Mouse (Mus musculus) embryonic facial prominence, embryonic 11.5 days (tissue): Measurements from ENCODE around the gene Csnk1g1. TPM values are rescaled to one million over a fixed set of nuclear protein-coding genes. Genes with fewer than 3 reads are reported as not detected.

Experiments
- ATAC-seq: fragments of 200-750 bp; cut with Nextera tagmentation; replicated peaks from 2 replicates; pipeline ENCODE4 v1.8.0; 2017; ENCODE audit warnings: low read depth; ENCODE audit not compliant: insufficient number of reproducible peaks, low FRiP score, low TSS enrichment
- DNase-seq: peaks from one replicate; pipeline ENCODE4 v3.0.0-alpha.2; 2015; ENCODE audit warnings: low spot score
- H3K27ac ChIP-seq: fragments of 300-500 bp; sonication (generic); replicated peaks from 2 replicates; pipeline ENCODE4 v1.5.1; 2014; ENCODE audit warnings: mild to moderate bottlenecking, low read depth, low read length, control low read depth
- H3K27me3 ChIP-seq: fragments of 300-500 bp; sonication (generic); 2 replicates; pipeline ENCODE4 v1.6.1; 2014; ENCODE audit warnings: mild to moderate bottlenecking, low read length, moderate library complexity, mixed read lengths; ENCODE audit not compliant: control insufficient read depth, insufficient read depth
- H3K36me3 ChIP-seq: fragments of 300-500 bp; sonication (generic); replicated peaks from 2 replicates; pipeline ENCODE4 v1.6.1; 2014; ENCODE audit warnings: low read depth, mild to moderate bottlenecking, low read length, moderate library complexity, mixed read lengths; ENCODE audit not compliant: control insufficient read depth, insufficient read depth
- H3K4me1 ChIP-seq: fragments of 300-500 bp; sonication (generic); 2 replicates; pipeline ENCODE4 v1.6.1; 2014; ENCODE audit warnings: low read length, mixed read lengths; ENCODE audit not compliant: control insufficient read depth, insufficient read depth
- H3K4me2 ChIP-seq: fragments of 300-500 bp; sonication (generic); 2 replicates; pipeline ENCODE4 v1.6.1; 2014; ENCODE audit warnings: low read depth, mild to moderate bottlenecking, control low read depth, low read length, moderate library complexity
- H3K4me3 ChIP-seq: fragments of 300-500 bp; sonication (generic); 2 replicates; pipeline ENCODE4 v1.5.1; 2014; ENCODE audit warnings: low read depth, low read length, control low read depth
- H3K9ac ChIP-seq: fragments of 300-500 bp; sonication (generic); replicated peaks from 2 replicates; pipeline ENCODE4 v1.6.1; 2014; ENCODE audit warnings: mild to moderate bottlenecking, control low read depth, low read length
- H3K9me3 ChIP-seq: fragments of 300-500 bp; sonication (generic); replicated peaks from 2 replicates; pipeline ENCODE4 v1.6.1; 2016; ENCODE audit warnings: mild to moderate bottlenecking, low read length, inconsistent platforms, mixed read lengths; ENCODE audit not compliant: control insufficient read depth
- WGBS: fragments of 180-500 bp; shearing (Covaris S2); extraction: QIAGEN DNeasy Blood & Tissue Kit; methylation state at CpG from one replicate; pipeline ENCODE4 v1.1.7; 2014; 5-methylcytosine and 5-hydroxymethylcytosine counted together
- polyA plus RNA-seq: library from polyadenylated mRNA; unstranded; fragments of >200 nt; fragmentation: Nextera tagmentation; extraction: Ambion mirVana; gene quantifications from 2 replicates; pipeline ENCODE4 v1.2.1, GENCODE M21; 2014

Gene Csnk1g1
- polyA plus RNA-seq, 1 experiment from 2014 or later, result 17.3 TPM

DNA sequence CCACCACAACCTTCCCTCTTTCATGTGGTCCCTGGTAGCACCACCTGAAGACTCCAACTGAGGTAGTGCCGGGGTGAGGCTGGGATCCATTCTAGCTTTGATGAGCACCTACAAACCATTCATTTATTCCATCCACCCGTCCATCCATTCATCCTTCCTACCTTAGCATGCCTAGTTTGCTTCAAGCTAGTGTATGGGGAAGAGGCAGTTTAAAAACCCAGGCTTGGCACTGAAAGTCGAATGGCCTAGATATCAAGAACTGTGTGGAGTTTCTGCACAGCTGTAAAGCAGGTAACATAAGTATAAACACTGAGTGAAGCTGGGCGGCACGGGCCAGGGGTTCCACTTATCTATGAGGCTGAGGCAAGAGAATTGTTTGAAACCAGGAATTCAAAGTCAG, 161.4 kb downstream of the Csnk1g1 start:
- DNase-seq, result no peak
- 88% methylated on average over 5 of the region's 5 CpGs for WGBS
- Histone ChIP-seq H3K9me3 (no peaks in the 10 kb centered on the region), H3K4me2 (no peak overlapping the region), H3K27me3 (peaks cover 13% of the 10 kb centered on the region), H3K27ac (no peak overlapping the region), H3K9ac (no peak overlapping the region), H3K4me1 (peaks cover 2% of the 10 kb centered on the region), H3K4me3 (no peak overlapping the region), H3K36me3 (peaks cover 4% of the 10 kb centered on the region; the same call in 1 of the 2 replicates)
- ATAC-seq, result no peak

- Histone ChIP-seq H3K4me1 (peaks cover 2% of the 10 kb centered on the region), H3K9ac (no peak overlapping the region), H3K4me3 (no peak overlapping the region), H3K36me3 (no peaks in the 10 kb centered on the region), H3K4me2 (no peak overlapping the region), H3K27me3 (peaks cover 10% of the 10 kb centered on the region), H3K9me3 (no peaks in the 10 kb centered on the region), H3K27ac (no peak overlapping the region)
- WGBS, result 86% methylated on average over 7 of the region's 7 CpGs
- DNase-seq (no peak), ATAC-seq (no peak)
Observed at GRCm38 (mm10) chr9:66072754-66073153, 164.0 kb downstream of the Csnk1g1 start.

- no peaks in the 10 kb centered on the region for H3K27me3 ChIP-seq
- H3K4me1 ChIP-seq, result peaks cover 5% of the 10 kb centered on the region
- WGBS, result 46% methylated on average over 3 of the region's 3 CpGs
- no peak for DNase-seq
- H3K4me2 ChIP-seq, result peak overlapping the region; percentile 16; the same call in 1 of the 2 replicates
- H3K27ac ChIP-seq, result peak overlapping the region; percentile 59
- H3K4me3 ChIP-seq, result no peak overlapping the region
- H3K9ac ChIP-seq, result peak overlapping the region; percentile 18; the same call in 1 of the 2 replicates
- no peak for ATAC-seq
- no peaks in the 10 kb centered on the region for H3K9me3 ChIP-seq
- no peaks in the 10 kb centered on the region for H3K36me3 ChIP-seq
Observed at GRCm38 (mm10) chr9:66078072-66078471, 169.3 kb downstream of the Csnk1g1 start.

DNA sequence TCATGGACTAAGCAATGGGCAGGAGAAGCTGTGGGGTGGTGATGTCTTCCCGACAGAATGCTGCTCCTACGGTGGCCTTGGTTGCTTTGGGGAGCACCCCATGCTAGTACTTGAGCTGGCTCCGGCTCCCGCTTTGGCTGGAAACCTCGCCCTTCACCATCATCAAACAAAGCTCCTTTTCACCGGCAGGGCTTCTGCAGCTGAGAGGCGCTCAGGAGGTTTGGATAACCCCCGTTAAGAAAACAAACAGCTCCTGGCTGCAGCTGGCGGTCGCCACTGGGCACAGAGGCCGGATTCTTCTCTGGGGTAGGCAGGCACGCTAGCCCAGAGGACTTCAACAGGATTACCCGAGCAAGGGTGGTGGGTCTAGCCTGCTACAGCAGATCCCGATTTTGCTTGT, 169.8 kb downstream of the Csnk1g1 start:
- Histone ChIP-seq H3K4me1 (peaks cover 5% of the 10 kb centered on the region), H3K4me3 (no peak overlapping the region), H3K9ac (peak overlapping the region; percentile 18; the same call in 1 of the 2 replicates), H3K36me3 (no peaks in the 10 kb centered on the region), H3K27ac (peak overlapping the region; percentile 59), H3K4me2 (peak overlapping the region; percentile 16), H3K9me3 (no peaks in the 10 kb centered on the region), H3K27me3 (no peaks in the 10 kb centered on the region)
- ATAC-seq (no peak), DNase-seq (peak; percentile 66)
- 3% methylated on average over 14 of the region's 14 CpGs for WGBS

- H3K27me3 ChIP-seq, result no peaks in the 10 kb centered on the region
- DNase-seq (no peak), ATAC-seq (no peak)
- no peak overlapping the region for H3K27ac ChIP-seq
- no peak overlapping the region for H3K4me3 ChIP-seq
- no peak overlapping the region for H3K9ac ChIP-seq
- no peaks in the 10 kb centered on the region for H3K9me3 ChIP-seq
- H3K36me3 ChIP-seq, result no peaks in the 10 kb centered on the region
- H3K4me1 ChIP-seq, result peaks cover 5% of the 10 kb centered on the region
- H3K4me2 ChIP-seq, result no peak overlapping the region
- WGBS, result 79% methylated on average over 3 of the region's 3 CpGs
Observed at GRCm38 (mm10) chr9:66080804-66081459, 172.2 kb downstream of the Csnk1g1 start.

- Histone ChIP-seq H3K4me1 (peaks cover 5% of the 10 kb centered on the region), H3K9me3 (no peaks in the 10 kb centered on the region), H3K27ac (no peak overlapping the region), H3K4me3 (no peak overlapping the region), H3K4me2 (no peak overlapping the region), H3K9ac (no peak overlapping the region), H3K27me3 (no peaks in the 10 kb centered on the region), H3K36me3 (no peaks in the 10 kb centered on the region; the same call in 1 of the 2 replicates)
- ATAC-seq, result no peak
- 86% methylated on average over 4 of the region's 4 CpGs for WGBS
- no peak for DNase-seq
Observed at GRCm38 (mm10) chr9:66081999-66082398, 173.3 kb downstream of the Csnk1g1 start.

- Histone ChIP-seq H3K9me3 (no peaks in the 10 kb centered on the region), H3K27ac (no peak overlapping the region), H3K27me3 (no peaks in the 10 kb centered on the region), H3K36me3 (peaks cover 2% of the 10 kb centered on the region; the same call in 1 of the 2 replicates), H3K4me3 (no peak overlapping the region), H3K9ac (no peak overlapping the region), H3K4me1 (no peaks in the 10 kb centered on the region), H3K4me2 (no peak overlapping the region)
- 88% methylated on average over 3 of the region's 3 CpGs for WGBS
- DNase-seq (no peak), ATAC-seq (no peak)
Observed at GRCm38 (mm10) chr9:66084171-66084570, 175.4 kb downstream of the Csnk1g1 start.

- no peak for ATAC-seq
- Histone ChIP-seq H3K27ac (no peak overlapping the region), H3K4me1 (no peaks in the 10 kb centered on the region), H3K4me2 (no peak overlapping the region), H3K27me3 (no peaks in the 10 kb centered on the region), H3K4me3 (no peak overlapping the region), H3K9me3 (no peaks in the 10 kb centered on the region), H3K9ac (no peak overlapping the region), H3K36me3 (peaks cover 2% of the 10 kb centered on the region; the same call in 1 of the 2 replicates)
- no peak for DNase-seq
- WGBS, result 92% methylated on average over 7 of the region's 7 CpGs
Observed at GRCm38 (mm10) chr9:66087062-66087461, 178.3 kb downstream of the Csnk1g1 start.
